Mouse (Mus musculus): ENCODE results near the gene Nrf1.

- no peak for TF ChIP-seq POLR2A (IDR thresholded peaks at IDR 0.05; ENCODE audit: extremely low read depth, insufficient read depth, low read length)
- no peak for TF ChIP-seq CTCF (IDR thresholded peaks at IDR 0.05; ENCODE audit: low read depth, low read length)
These were observed 26.1 kb upstream of the Nrf1 start for GRCm38 (mm10) chr6:30021656-30022055.
